Mouse (Mus musculus): ENCODE data around the gene Swsap1.

The Swsap1 gene

GRCm38 (mm10) chr9:21955570-21956281 is at the start of gene Swsap1:
TSS of gene Swsap1 (plus strand) at chr9:21955755.
- DNase-seq (ENCODE audit: extremely low read depth, insufficient read length, low spot score) = peak; percentile 96

GRCm38 (mm10) chr9:21908216-21908615 is 47.3 kb upstream of the Swsap1 start:
- no peak for DNase-seq (ENCODE audit: extremely low read depth, insufficient read length, low spot score)

- no peak for DNase-seq (ENCODE audit: extremely low read depth, insufficient read length, low spot score)
Measured at GRCm38 (mm10) chr9:21909474-21910223, 45.9 kb upstream of the Swsap1 start.

- DNase-seq (ENCODE audit: extremely low read depth, insufficient read length, low spot score) = no peak
Measured at GRCm38 (mm10) chr9:21916851-21917492, 38.6 kb upstream of the Swsap1 start.

GRCm38 (mm10) chr9:21917493-21918034 is 38.0 kb upstream of the Swsap1 start:
- DNase-seq (ENCODE audit: extremely low read depth, insufficient read length, low spot score) = no peak

- DNase-seq (ENCODE audit: extremely low read depth, insufficient read length, low spot score) = peak; percentile 95
Measured at GRCm38 (mm10) chr9:21918035-21918592, 37.4 kb upstream of the Swsap1 start, which contains the start of gene Rab3d. TSS of gene Rab3d (minus strand) at chr9:21918192.

GRCm38 (mm10) chr9:21918692-21919384 is 36.7 kb upstream of the Swsap1 start:
- no peak for DNase-seq (ENCODE audit: extremely low read depth, insufficient read length, low spot score)

DNA sequence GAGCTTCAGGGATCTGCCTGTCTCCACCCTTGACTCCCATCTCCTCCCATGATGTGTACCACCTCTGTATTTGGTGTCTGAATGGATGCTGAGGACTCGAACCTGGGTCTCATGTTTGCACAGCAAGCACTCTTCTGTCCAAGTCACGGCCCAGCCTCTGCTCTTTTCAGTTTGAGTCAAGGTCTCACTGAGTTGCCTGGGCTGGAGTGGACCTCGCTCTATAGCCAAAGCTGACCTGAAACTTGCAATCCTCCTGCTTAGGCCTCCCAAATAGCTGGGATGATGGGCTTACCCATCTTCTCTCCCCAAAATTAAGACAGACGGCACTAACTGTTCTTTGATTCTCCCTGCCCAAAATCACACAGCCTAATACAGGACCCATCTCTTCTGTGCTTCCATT is 32.5 kb upstream of the Swsap1 start:
- no peak for DNase-seq (ENCODE audit: extremely low read depth, insufficient read length, low spot score)

GRCm38 (mm10) chr9:21923490-21924098 is 32.0 kb upstream of the Swsap1 start:
- DNase-seq (ENCODE audit: extremely low read depth, insufficient read length, low spot score) = no peak

DNA sequence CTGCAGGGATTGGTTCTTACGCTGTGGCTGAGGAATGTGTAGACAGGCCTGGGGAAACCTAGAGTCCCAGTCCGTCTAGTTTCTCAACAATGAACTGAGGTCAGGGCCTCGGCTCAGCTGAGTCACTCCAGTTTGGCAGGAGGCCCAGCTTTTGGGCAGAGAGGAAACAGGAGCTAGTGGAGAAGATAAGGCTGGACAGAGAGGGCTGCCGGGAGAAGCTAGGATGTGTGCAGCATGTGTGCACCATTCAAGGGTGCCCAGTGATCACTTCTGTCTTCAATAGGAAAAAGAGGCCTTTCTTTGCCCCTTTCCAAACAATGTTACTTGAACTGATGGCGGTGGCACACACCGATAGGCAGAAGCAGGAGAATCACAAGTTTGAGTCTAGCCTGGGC is 31.5 kb upstream of the Swsap1 start:
- DNase-seq (ENCODE audit: extremely low read depth, insufficient read length, low spot score) = peak; percentile 80

GRCm38 (mm10) chr9:21925034-21925433 is 30.5 kb upstream of the Swsap1 start:
- DNase-seq (ENCODE audit: extremely low read depth, insufficient read length, low spot score) = no peak

DNA sequence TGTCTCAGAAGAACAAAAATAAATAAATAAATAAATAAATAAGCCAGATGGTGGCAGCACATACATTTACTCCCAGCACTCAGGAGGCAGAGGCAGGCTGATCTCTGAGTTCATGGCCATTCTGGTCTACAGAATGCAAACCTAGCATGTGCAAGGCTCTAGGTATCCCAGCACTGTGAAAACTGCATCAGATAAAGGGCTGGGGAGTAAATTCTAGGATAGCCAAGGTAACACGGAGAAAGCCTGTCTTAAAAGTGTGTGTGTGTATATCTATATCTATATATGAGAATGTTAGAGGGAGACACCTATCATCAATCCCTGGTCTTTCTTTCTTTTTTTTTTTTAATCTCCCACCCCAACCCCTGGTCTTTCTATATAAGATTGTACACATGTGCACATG is 30.0 kb upstream of the Swsap1 start:
- DNase-seq (ENCODE audit: extremely low read depth, insufficient read length, low spot score) = no peak

- no peak for DNase-seq (ENCODE audit: extremely low read depth, insufficient read length, low spot score)
Measured at GRCm38 (mm10) chr9:21926155-21926554, 29.4 kb upstream of the Swsap1 start.

GRCm38 (mm10) chr9:21926784-21927183 is 28.8 kb upstream of the Swsap1 start:
- DNase-seq (ENCODE audit: extremely low read depth, insufficient read length, low spot score) = no peak

DNA sequence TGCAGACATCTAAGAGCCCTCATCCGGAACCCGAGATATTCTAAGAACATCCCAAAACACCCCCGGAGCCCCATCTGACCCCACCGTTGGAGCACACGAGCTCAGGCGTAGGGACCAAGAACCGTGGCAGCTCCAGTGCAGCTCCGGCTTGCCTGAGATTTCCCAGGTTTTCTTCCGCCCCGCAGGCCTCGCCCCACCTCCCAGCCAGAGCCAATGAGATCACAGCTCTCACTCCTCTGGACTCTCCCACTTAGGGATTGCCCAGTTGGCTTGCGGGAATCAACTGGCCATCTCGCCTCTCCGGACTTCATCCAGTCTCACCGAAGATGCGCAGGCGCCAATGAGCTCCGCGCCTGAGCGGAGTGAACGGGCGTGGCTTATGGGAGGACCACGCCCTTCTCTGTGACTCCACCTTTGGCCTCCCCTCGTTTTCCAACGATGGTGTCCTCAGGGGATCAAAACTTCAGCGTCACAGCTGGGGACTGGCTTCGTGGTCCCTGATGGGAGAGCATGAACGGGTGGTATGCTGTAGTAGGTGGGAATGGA is 28.3 kb upstream of the Swsap1 start, which contains the start of the genes Ccdc159 and Tmem205:
TSS of gene Ccdc159 (plus strand) at position 264 of the 546 bp plus-strand sequence.
TSS of gene Tmem205 (minus strand) at position 349 of the 546 bp plus-strand sequence.
- DNase-seq (ENCODE audit: extremely low read depth, insufficient read length, low spot score) = peak; percentile 96

GRCm38 (mm10) chr9:21929208-21929607 is 26.3 kb upstream of the Swsap1 start:
- no peak for DNase-seq (ENCODE audit: extremely low read depth, insufficient read length, low spot score)

DNA sequence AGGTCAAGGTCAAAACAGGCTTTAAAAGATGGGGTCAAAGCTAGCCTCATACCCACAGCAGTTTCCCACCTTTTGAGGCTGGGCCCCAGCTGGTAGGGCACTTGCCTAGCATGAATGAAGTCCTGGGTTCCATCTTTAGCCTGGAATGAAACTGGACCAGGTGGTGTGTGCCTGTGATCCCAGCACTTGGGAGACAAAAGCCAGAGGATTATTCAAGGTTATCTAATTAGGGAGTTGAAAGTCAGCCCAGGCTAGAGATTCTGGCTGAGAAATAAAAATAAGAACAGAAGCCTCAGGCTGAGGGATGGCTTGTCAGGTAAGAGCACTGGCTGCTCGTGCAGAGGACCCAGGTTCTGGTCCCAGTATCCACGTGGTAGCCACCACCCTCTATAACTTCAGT is 23.5 kb upstream of the Swsap1 start:
- no peak for DNase-seq (ENCODE audit: extremely low read depth, insufficient read length, low spot score)

- no peak for DNase-seq (ENCODE audit: extremely low read depth, insufficient read length, low spot score)
Measured at GRCm38 (mm10) chr9:21932445-21933137, 23.0 kb upstream of the Swsap1 start.

- no peak for DNase-seq (ENCODE audit: extremely low read depth, insufficient read length, low spot score)
Measured at GRCm38 (mm10) chr9:21934021-21934420, 21.5 kb upstream of the Swsap1 start.
